10 mouse cellular contexts compared by ENCODE assay signal in genomic region chr2:137705724-137706422, GRCm38 (mm10).
DNase-seq lines count a peak whose midpoint lies in the region; ATAC-seq and TF ChIP-seq lines count a peak whose summit lies in the region.
"Had no signal": no experiment of that assay in that cellular context is flagged by ENCODE, and none has a peak within 500 bp of the region (broad histone marks: within the 10 kb centered on the region; RNA-seq: fewer than 3 reads in every experiment).

No protein-coding gene starts in this region.

- H3K27me3 ChIP-seq in kidney, adult 2 months (replicated peaks; ENCODE audit: control insufficient read depth, insufficient read depth, low read length) = no peaks in the 10 kb centered on the region; the same call in 1 of the 2 replicates
- peaks cover 6% of the 10 kb centered on the region; the same call in 1 of the 2 replicates for H3K27me3 ChIP-seq in embryonic facial prominence, embryonic 14.5 days (replicated peaks; ENCODE audit: control insufficient read depth, insufficient read depth, low read length)
- H3K27me3 ChIP-seq in lung, postnatal 0 days (replicated peaks; ENCODE audit: insufficient read depth, low read length) = no peaks in the 10 kb centered on the region
- H3K27me3 ChIP-seq: limb, embryonic 15.5 days had no signal

- TF ChIP-seq POLR2A in kidney, adult 2 months (IDR thresholded peaks at IDR 0.05; ENCODE audit: low read depth, low read length) = no peak

- no peak for TF ChIP-seq CTCF in kidney, adult 2 months (conservative IDR thresholded peaks at IDR 0.05; ENCODE audit: insufficient read depth, insufficient read length, low read depth, low read length)
- no peak for TF ChIP-seq CTCF in lung, postnatal 0 days (IDR thresholded peaks at IDR 0.05)

- DNase-seq in kidney, postnatal 14 days = peak; percentile 19
- DNase-seq in kidney, adult 2 months = no peak
- DNase-seq in embryonic facial prominence, embryonic 14.5 days (ENCODE audit: low spot score) = no peak
- DNase-seq in layer of hippocampus, adult 9-11 months = peak; percentile 23
- peak; percentile 35 for DNase-seq in retina, postnatal 7 days (ENCODE audit: low read depth, low spot score)
- no peak for DNase-seq in lung, postnatal 0 days (ENCODE audit: low spot score)
- no peak for DNase-seq in adrenal gland, adult 2 months

- H3K27ac ChIP-seq in kidney, adult 2 months (ENCODE audit: insufficient read depth, low read depth, low read length) = no peak overlapping the region
- no peak overlapping the region for H3K27ac ChIP-seq in embryonic facial prominence, embryonic 14.5 days (replicated peaks; ENCODE audit: low read depth, low read length)
- no peak overlapping the region for H3K27ac ChIP-seq in lung, postnatal 0 days (ENCODE audit: low read length)
- H3K27ac ChIP-seq: limb, embryonic 15.5 days had no signal

- WGBS in kidney, adult 2 months = 55% methylated on average over 14 of the region's 14 CpGs
- 59% methylated on average over 14 of the region's 14 CpGs for WGBS in embryonic facial prominence, embryonic 14.5 days
- 54% methylated on average over 14 of the region's 14 CpGs for WGBS in lung, postnatal 0 days

- H3K9ac ChIP-seq in embryonic facial prominence, embryonic 14.5 days (ENCODE audit: low read depth, low read length) = no peak overlapping the region
- no peak overlapping the region for H3K9ac ChIP-seq in lung, postnatal 0 days (replicated peaks; ENCODE audit: low read depth)
- H3K9ac ChIP-seq: limb, embryonic 15.5 days had no signal

- H3K4me1 ChIP-seq in kidney, adult 2 months (ENCODE audit: control insufficient read depth, insufficient read depth, low read length) = no peaks in the 10 kb centered on the region
- peaks cover 10% of the 10 kb centered on the region for H3K4me1 ChIP-seq in embryonic facial prominence, embryonic 14.5 days (ENCODE audit: control insufficient read depth, insufficient read depth, low read length)
- no peaks in the 10 kb centered on the region for H3K4me1 ChIP-seq in lung, postnatal 0 days (ENCODE audit: insufficient read depth, low read depth, low read length)

- ATAC-seq in embryonic facial prominence, embryonic 14.5 days (ENCODE audit: low read depth) = no peak
- ATAC-seq in megakaryocyte, adult 5-6 weeks (ENCODE audit: poor library complexity, severe bottlenecking) = no peak
- ATAC-seq in lung, postnatal 0 days = no peak

- H3K4me3 ChIP-seq in kidney, adult 2 months (ENCODE audit: insufficient read depth, low read depth, low read length) = no peak overlapping the region
- no peak overlapping the region for H3K4me3 ChIP-seq in embryonic facial prominence, embryonic 14.5 days (ENCODE audit: low read depth, low read length)
- no peak overlapping the region for H3K4me3 ChIP-seq in lung, postnatal 0 days (ENCODE audit: low read depth, low read length)
- H3K4me3 ChIP-seq: erythroblast, embryonic 14.5 days; limb, embryonic 15.5 days had no signal

- 0 out of 2 replicates have a peak overlapping the region, but pooled peaks have one; percentile 7 for H3K4me2 ChIP-seq in embryonic facial prominence, embryonic 14.5 days (ENCODE audit: low read depth, low read length)
- no peak overlapping the region for H3K4me2 ChIP-seq in lung, postnatal 0 days (replicated peaks; ENCODE audit: low read depth, low read length)
- H3K4me2 ChIP-seq: limb, embryonic 15.5 days had no signal

- H3K9me3 ChIP-seq in embryonic facial prominence, embryonic 14.5 days (ENCODE audit: control insufficient read depth, low read length) = no peaks in the 10 kb centered on the region
- no peaks in the 10 kb centered on the region for H3K9me3 ChIP-seq in lung, postnatal 0 days (ENCODE audit: low read length)
- H3K9me3 ChIP-seq: limb, embryonic 15.5 days had no signal

- no peaks in the 10 kb centered on the region for H3K36me3 ChIP-seq in kidney, adult 2 months (ENCODE audit: control insufficient read depth, insufficient read depth, low read length)
- no peaks in the 10 kb centered on the region for H3K36me3 ChIP-seq in embryonic facial prominence, embryonic 14.5 days (ENCODE audit: control insufficient read depth, insufficient read depth, low read length)
- no peaks in the 10 kb centered on the region for H3K36me3 ChIP-seq in lung, postnatal 0 days (ENCODE audit: insufficient read depth, low read length)
- H3K36me3 ChIP-seq: limb, embryonic 15.5 days had no signal

- TF ChIP-seq EP300 in lung, postnatal 0 days (IDR thresholded peaks at IDR 0.05) = no peak

Comparison
In these comparisons a context has a peak if more than half of its experiments do, and no peak if none do; other contexts are left out.
1. DNase-seq: peak in kidney, postnatal 14 days (single experiment), layer of hippocampus, adult 9-11 months (single experiment) and retina, postnatal 7 days (single experiment); none in kidney, adult 2 months (single experiment), embryonic facial prominence, embryonic 14.5 days (single experiment), lung, postnatal 0 days (single experiment) and adrenal gland, adult 2 months (single experiment).